Mouse (Mus musculus) lung, postnatal 4 days (tissue): Measurements from ENCODE around the gene Dcaf4.

Experiments used
- DNase-seq, 2 experiments: peaks; one replicate each; pipeline ENCODE4 v3.0.0; 2021

Dcaf4 gene

DNA sequence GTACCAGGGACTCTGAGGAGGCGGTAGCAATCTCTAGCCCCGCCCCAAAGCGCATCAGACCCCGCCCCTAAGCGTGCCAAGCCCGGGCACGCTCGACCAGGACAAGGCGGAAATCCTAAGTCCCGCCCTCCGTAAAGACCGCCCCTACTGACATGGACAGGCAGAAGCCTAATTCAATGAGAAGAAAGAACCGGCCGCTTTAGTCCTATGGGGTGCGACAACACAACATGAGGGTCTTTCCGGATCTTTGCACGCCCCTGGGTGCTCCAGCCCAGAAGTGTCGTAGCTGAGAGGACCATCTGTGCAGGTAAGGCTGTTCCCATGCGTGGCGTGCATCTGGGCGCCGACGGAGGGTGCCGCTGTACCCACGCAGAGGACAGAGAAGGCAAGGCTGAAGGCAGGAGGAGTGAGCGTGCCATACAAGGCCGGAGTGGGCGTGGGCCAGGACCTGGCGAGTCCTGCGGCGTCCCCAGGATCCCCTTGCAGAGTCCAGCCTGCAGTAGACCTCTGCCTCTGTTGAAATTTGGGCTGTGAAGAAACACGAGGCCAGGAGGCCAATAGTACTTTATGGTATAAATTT lies at the start of gene Dcaf4:
Gene Dcaf4 (plus strand): TSS at position 156 of the 580 bp plus-strand sequence.
- DNase-seq, result peak; percentile 97 to 99

- no peak for DNase-seq
Observed at GRCm38 (mm10) chr12:83471760-83472159, 48.5 kb upstream of the Dcaf4 start.

- DNase-seq, result no peak
Observed at GRCm38 (mm10) chr12:83473987-83474600, 46.2 kb upstream of the Dcaf4 start.

- no peak for DNase-seq
Observed at GRCm38 (mm10) chr12:83475419-83475818, 44.8 kb upstream of the Dcaf4 start.

DNA sequence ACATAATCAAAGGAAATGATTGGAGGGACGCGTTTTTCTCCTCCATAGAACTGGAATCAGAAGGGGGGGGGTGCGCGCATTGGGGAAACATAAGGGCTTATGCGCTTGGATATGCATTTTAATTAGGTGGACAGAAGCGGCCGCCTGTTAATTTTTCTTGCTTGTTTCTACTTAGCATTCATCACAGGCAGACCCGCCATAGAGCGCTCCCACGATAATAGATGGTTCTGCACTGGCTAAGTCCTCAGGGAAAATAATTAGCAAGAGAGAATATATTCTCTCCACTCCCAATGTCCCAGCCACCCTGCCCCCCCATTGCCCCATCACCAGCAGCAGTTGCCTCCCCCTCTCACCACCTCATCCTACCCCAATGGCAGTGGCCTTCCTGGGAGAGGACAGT lies 44.0 kb upstream of the Dcaf4 start:
- DNase-seq, result no peak

- no peak for DNase-seq
Observed at GRCm38 (mm10) chr12:83479140-83479539, 41.1 kb upstream of the Dcaf4 start.

DNA sequence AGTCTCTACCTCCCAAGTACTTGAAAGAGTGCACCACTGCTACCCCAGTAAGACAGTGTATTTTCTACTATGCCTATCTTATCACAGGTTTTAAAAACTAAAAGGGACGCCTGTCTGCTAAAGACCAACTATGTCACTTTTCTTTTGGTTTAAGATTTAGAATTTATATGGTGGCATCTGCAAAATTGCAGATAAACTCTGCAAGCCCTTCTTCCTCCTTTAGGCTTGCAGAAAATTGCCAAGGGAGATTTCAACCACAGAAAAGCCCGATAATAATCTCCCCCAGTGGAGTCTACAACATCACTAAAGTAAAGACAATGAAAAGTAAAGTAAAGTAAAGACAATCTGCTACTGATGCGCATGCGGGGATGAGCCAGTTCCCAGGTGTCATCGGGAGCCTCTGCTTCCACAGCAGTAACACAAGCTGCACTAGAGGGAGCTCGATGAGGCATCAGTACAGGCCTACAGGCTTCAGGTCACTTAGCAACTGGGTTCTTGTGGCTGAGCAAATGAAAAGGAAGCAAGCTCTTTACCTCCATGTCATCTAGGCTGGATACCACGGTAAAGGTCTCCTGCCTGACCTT lies 40.4 kb upstream of the Dcaf4 start:
- no peak for DNase-seq

GRCm38 (mm10) chr12:83481439-83481838 lies 38.8 kb upstream of the Dcaf4 start:
- DNase-seq, result no peak

DNA sequence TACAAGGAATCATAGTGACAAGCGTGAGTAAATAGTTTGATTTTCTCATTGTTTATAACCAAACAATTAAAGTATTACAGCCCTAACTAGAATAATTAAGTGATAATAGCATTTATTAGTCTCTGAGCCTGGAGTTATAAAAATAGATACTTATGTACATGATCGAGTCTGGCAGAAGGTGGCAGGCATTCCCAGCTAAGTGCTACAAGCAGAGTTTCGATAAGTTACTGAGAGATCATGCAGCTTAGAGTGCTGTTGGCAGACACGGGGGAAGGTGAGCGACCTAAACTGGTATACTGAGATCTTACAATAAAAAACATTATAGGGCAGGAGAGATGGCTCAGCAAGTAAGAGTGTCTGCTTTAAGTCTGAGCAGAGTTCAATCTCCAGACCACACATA lies 36.6 kb upstream of the Dcaf4 start:
- DNase-seq, result no peak

DNA sequence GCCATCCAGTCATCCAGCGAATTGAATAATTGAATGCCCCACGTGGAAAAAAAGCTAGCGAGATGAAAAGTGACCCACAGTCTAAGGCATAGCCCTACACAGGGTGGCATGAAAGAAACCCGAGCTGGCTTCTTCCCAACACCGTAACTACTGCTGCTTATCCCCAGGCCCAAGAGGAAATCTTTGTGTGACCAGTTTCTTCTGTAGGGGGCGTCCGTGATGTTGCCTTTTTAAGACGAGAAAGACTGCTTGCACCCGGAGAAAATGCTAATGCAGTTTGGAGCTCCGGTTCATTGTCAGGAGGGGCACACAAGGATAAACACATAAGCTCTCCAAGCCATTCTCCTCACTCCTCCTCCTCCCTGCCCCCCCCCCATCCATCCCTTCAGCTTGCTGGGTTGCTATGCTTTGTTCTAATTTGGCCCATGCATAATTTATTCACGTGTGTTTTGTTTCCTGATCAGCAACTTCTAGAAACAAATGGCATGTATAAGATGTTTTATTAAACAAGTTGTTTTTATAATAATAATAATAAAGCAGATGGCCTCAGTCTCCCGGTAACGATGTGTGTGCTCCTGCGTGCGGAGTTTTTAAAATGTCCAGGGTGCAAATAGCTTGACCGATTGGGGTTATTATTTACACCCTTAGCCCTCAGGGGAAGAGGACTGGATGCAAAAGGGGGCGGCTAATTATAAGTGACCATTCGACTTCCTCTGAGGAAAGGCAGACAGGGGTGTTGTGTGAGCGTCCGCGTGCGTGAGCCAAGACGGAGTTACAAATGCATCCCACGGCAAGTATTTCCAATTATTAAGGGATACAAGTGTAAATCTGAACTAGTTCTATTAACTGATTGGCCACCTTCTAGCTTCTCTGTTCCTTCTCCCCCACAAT lies 35.2 kb upstream of the Dcaf4 start:
- peak in 1 of 2 experiments; percentile 6 for DNase-seq

DNA sequence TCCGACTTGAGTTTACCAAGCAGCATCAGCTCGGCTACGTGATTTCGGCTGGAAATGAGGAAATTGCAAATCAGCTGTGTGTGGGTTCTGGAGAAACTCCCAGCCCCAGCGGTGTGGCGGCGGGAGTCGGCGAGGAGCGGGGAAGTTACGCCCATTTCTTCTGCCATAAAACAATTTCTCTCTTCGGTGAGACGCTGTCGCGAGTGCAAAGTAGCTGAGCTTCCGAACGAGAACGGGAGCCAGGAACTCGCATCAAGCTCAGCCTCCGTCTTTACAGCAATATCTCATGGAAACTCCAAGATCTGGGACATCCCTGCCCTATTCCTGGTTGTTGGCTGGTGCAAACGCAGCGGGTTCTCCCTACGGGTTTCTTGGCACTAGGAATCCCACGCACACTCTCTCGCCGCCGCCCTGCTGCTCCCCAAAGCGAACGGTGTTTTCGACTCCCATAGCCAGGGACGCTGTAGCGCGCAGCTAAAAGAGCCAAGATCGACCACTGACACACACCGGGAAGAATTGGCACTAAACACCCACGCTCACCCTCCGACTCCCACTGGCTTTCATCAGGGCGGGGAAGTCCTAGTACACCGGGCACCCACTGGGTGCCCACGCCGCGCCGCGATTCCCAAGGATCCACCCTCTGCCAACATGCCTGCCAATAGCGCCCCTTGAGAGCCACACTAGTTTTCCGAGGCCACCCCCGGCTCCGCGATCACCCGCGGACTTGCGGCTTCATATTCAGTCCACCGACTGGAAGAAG lies 34.2 kb upstream of the Dcaf4 start:
- peak in 1 of 2 experiments; percentile 12 for DNase-seq

DNA sequence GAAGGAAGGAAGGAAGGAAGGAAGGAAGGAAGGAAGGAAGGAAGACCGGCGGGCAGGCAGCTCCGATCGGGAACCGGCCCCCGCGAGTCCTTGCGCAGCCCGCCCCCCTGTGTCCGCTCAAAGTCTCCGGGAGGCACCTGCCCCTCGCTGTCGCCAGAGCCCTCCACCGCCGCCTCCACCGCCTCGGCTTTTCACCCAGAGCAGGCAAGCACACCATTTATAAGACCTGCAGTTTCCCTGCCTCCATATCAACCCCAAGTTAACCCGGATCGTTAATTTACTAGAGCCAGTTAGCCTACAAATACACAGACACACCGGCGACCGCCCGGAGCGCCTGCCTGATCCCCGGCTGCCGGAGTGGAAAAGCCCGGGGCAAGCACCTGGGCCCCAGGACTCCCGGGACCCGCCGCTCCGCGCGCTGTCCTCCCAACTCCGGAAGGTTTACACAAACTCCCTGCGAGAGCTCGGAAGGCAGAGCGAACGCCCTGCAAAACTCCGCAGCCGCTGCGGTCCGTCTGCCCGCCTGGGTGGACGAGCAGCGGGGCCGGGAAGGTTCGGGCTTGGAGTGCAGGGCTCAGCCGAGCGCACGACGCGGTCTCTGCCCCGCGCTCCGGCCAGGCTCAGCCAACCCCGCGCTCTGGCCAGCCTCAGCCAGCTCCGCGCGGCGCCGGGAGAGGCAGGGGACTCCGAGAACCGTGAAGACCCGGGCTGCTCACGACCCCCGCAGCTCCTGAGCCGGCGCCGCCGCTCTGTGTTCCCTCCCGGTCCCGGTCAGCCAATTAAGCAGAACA lies 33.4 kb upstream of the Dcaf4 start:
- peak; percentile 54 to 55 for DNase-seq

GRCm38 (mm10) chr12:83487476-83487991 lies 32.7 kb upstream of the Dcaf4 start, which contains the start of gene Dpf3:
Dpf3 (minus strand) TSS chr12:83487716.
- peak; percentile 99 for DNase-seq

GRCm38 (mm10) chr12:83488211-83488941 lies 31.9 kb upstream of the Dcaf4 start:
- DNase-seq, result peak in 1 of 2 experiments; percentile 23

GRCm38 (mm10) chr12:83489748-83490147 lies 30.5 kb upstream of the Dcaf4 start:
- no peak for DNase-seq

GRCm38 (mm10) chr12:83491609-83492008 lies 28.7 kb upstream of the Dcaf4 start:
- DNase-seq, result peak in 1 of 2 experiments; percentile 6

DNA sequence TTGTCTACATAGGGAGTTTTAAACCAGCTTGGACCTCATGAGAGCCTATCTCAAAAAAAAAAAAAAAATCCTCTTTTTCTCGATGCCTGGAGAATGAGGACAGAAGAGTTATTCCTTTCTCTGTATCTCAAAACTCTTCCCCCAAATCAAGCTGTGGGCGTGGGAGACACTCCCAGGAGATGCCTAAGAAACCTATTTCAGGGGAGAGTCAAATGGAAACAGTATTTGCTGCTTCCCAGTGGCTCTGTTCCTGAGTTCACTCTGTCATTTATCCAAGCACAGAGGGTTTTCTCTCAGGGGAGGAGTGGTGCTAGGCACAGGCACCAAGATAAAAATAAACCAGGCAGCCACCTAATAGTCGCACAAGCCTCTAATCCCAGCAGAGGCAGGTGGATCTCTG lies 27.5 kb upstream of the Dcaf4 start:
- DNase-seq, result no peak

DNA sequence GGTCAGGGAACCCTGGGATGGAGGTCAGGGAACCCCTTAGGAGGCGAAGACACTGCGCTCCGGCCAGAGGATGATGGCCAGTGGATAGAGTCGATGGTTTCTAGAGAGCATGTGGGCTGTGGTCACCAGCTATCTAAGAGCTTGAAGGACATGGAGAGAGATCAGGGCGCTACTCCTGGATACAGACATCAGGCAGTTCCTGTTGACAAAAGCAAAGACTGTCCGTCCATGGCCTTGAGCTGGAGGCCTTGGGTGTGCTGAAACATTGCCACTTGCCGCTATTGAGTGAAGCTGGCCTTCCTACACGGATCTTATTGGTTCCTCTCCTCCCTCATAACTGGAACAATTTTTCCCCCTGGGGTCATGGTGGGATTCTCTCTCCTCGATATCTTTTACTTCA lies 26.1 kb upstream of the Dcaf4 start:
- no peak for DNase-seq

DNA sequence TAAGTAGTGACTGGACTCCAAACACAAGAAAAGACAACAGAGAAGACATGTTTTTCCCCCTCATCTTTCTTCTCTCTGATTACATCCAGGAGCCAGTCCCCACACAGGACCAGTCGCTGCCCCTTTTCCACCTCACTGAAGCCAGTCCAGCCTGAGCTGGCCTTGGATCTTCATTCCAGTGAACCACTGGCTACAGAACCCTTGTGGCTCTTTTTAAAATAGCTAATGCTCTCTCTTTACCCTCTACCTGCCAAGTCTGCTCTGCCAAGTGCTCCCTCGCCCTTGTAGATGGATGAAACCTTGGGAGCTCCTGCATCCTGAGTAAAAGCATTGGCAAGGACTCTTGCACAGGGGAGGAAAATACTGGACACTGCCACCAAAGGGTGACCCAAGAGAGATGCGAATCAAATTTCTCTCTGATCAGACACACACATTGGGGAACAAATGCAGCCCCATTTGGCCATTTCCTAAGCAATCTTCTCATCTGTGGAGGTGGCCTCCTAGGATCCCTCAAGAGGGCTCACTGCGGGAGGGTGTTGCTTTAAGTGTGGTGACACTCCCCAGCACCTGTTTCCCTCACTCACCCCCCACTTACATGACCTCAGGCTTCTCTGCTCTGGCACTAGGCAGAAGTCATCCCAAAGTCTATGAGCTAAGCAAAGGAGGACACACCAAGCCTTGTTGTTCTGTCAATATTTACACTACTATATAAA lies 24.9 kb upstream of the Dcaf4 start:
- DNase-seq, result no peak

GRCm38 (mm10) chr12:83495961-83496282 lies 24.3 kb upstream of the Dcaf4 start:
- no peak for DNase-seq
